Mouse (Mus musculus): ENCODE data around the gene Ybx3. TPM values are rescaled to one million over a fixed set of nuclear protein-coding genes. Genes with fewer than 3 reads are reported as not detected.

Gene Ybx3
- total RNA-seq, 1 experiment from 2014 or later = 98.2 TPM

- ATAC-seq (replicated peaks; ENCODE audit: insufficient number of reproducible peaks, low FRiP score, low TSS enrichment, poor library complexity, severe bottlenecking) = no peak
These were observed 33.4 kb downstream of the Ybx3 start for GRCm38 (mm10) chr6:131354913-131355312.

GRCm38 (mm10) chr6:131353352-131353919 is 34.8 kb downstream of the Ybx3 start, which contains the start of gene Styk1:
TSS of gene Styk1 (minus strand) at chr6:131353597.
- ATAC-seq (replicated peaks; ENCODE audit: insufficient number of reproducible peaks, low FRiP score, low TSS enrichment, poor library complexity, severe bottlenecking) = peak; percentile 80

GRCm38 (mm10) chr6:131347026-131347425 is 41.2 kb downstream of the Ybx3 start:
- ATAC-seq (replicated peaks; ENCODE audit: insufficient number of reproducible peaks, low FRiP score, low TSS enrichment, poor library complexity, severe bottlenecking) = no peak

DNA sequence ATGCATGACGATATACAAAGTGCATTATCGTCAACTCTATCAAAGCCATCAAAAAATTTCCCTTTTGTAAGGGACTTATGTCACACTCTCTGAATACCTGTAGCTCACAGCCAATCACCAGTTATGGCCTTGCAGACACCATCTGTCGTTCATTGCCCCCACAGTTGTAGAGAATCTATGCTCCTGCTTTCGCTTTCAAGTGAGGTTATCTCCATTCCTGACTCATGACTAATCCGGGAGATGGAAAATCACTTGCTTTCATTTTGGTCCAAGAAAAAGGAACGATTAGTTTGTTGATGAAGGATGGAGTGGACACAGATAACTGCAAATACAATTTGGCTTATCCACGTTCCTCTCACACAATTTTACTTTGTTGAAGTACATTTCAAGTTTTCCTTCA is 43.9 kb downstream of the Ybx3 start:
- ATAC-seq (replicated peaks; ENCODE audit: insufficient number of reproducible peaks, low FRiP score, low TSS enrichment, poor library complexity, severe bottlenecking) = no peak

- ATAC-seq (replicated peaks; ENCODE audit: insufficient number of reproducible peaks, low FRiP score, low TSS enrichment, poor library complexity, severe bottlenecking) = no peak
These were observed 48.2 kb downstream of the Ybx3 start for GRCm38 (mm10) chr6:131340082-131340481.

GRCm38 (mm10) chr6:131339309-131339708 is 49.0 kb downstream of the Ybx3 start:
- ATAC-seq (replicated peaks; ENCODE audit: insufficient number of reproducible peaks, low FRiP score, low TSS enrichment, poor library complexity, severe bottlenecking) = no peak

GRCm38 (mm10) chr6:131338787-131339186 is 49.5 kb downstream of the Ybx3 start:
- no peak for ATAC-seq (replicated peaks; ENCODE audit: insufficient number of reproducible peaks, low FRiP score, low TSS enrichment, poor library complexity, severe bottlenecking)

DNA sequence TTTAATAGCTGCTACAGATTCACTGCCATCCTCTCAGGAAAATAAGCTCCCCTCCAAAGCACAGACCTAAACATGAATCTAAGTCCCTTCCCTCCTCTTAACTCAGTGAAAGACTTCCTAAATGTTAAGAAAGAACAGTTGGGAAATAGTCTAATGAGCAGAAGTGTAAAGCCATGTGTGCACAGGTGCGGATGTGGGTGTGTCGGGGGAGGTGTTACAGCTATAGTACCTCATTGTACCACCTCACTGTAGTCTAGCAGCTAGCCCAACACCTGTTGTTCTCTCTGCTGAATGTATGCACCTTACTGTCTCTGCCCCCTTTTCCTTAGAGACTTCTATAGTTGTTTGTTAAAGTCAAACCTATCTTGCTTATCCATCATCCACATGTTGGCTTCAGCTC is 61.2 kb downstream of the Ybx3 start:
- no peak for ATAC-seq (replicated peaks; ENCODE audit: insufficient number of reproducible peaks, low FRiP score, low TSS enrichment, poor library complexity, severe bottlenecking)

DNA sequence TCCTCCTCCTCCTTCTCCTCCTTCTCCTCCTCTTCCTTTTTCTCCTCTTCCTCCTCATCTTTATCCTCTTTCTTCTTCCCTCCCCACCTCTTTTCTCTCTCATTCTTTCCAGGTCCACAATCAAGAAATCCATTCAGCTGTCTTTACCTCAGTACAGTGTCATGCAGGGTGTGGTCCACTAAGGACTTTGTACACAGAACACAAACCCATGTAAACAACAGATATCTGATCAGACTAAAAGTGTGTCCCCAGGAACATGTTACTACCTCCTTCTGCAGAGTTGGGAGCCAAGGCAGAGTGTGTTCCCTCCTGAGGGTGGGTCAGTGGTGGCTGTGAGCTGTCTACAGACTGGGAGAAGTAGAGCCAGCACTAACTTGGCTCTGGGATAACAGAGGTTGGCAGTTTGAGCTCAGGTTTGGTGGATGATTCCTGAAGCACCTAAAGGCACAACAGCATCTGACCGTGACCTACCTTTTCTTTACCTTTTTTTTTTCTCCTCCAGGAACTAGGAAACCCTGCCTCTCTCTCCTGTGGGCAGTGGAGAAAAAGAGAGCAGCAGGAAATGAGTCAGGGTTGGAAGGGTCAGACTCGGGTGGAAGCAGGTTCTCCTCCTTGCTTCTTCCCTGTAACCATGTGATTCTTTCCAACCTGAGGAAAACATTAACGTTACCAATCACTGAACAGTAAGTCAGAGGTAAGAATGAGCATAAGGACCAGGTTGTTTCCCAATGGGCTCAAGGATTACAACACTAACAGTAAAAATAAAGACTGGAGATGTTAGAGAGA is 66.2 kb downstream of the Ybx3 start:
- ATAC-seq (replicated peaks; ENCODE audit: insufficient number of reproducible peaks, low FRiP score, low TSS enrichment, poor library complexity, severe bottlenecking) = no peak

GRCm38 (mm10) chr6:131316155-131317101 is 71.8 kb downstream of the Ybx3 start:
- ATAC-seq (replicated peaks; ENCODE audit: insufficient number of reproducible peaks, low FRiP score, low TSS enrichment, poor library complexity, severe bottlenecking) = no peak

Other genes starting within 250 kb of the Ybx3 start
- gene Klra2, start 141.1 kb downstream of the Ybx3 start, total RNA-seq (2017) = 201 to 263 TPM (median 257 TPM) in 3 replicates
- 27.5 to 52.2 TPM (median 35.6 TPM) in 3 replicates for gene Magohb, start 95.2 kb downstream of the Ybx3 start, total RNA-seq (2017)
- 23.5 to 95.8 TPM (median 33.3 TPM) in 3 replicates for gene Styk1, start 34.9 kb downstream of the Ybx3 start, total RNA-seq (2017)
- not detected in 3 replicates for gene 5430401F13Rik, start 97.9 kb upstream of the Ybx3 start, total RNA-seq (2017)
- gene Gm6619, start 97.9 kb upstream of the Ybx3 start, total RNA-seq (2017) = not detected in 3 replicates
- not detected in 3 replicates for gene Tas2r130, start 242.4 kb upstream of the Ybx3 start, total RNA-seq (2017)